Mouse (Mus musculus): ENCODE data around the gene Chrm3.

Chrm3 gene

DNA sequence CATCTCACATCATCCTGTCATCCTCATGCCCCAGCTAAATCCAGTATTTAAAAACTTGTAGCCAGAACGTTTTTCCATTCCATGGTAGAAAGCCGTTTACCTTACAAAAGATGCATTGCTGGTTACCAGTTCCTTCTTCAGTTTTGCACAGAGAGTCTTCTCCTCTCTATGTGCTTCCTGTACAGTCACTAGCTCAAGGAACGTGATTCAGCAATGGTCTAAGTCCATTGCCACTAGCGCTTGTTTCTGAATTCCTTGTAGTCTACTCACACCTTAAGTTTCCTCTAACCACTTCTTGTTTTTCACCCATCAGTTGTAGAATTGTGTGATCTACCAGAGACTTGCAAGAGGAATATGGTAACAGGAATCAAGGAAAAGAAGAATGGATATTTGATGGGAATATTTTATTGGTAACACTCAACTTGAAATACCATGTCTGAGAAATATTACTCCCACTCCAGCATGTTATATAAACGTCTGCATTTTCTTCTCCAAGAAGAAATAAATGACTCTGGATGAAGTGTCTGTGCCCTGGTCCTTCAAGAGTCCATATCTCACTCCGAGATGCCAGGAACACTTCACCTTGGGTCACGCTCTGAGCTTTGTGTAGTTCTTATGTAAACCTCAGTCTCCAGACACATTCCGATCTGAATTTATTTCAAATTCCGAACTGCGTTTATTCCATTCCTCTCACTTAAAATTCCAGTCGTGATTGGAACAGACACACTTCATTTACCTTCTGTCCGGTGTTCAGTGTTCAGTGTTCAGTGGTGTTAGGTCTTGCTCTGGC is 293.6 kb downstream of the Chrm3 start:
- DNase-seq, result no peak

DNA sequence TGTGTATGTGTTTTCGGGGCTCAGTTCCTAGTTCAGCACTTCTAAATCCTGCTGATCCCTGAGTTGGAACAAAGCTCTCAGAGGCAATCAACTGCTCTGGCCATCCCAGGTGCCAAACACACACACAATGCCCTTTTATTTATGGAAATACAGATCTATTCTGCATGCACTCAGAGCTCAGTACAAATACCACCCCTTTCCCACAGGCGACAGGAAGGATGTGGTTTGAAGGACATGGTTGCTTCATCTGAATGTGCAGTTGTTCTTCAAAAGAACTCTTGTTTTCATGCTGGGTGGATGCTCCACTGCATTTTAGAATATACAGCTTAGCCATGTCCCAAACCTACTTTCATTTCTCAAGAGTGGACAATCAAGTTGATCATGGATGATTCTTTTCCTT is 294.9 kb downstream of the Chrm3 start:
- no peak for DNase-seq

DNA sequence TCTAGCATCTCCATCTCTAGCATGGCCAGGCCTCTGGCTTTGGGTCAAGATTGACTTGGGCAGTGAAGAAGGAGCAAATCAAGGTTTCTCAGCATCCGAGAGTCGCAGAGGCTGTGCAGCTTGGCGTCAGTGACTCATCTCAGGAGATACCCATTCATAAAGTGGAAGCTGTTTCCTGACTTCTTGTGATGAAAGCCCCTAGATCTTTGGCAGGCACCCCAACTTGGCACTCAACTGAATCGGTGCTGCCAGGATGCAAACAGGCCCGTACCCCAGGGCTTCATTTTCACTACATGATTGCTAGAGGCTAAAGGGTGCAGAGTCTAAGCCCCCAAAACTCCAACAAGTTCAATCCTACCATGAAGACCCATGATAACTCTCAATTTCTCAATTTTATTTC is 298.0 kb downstream of the Chrm3 start:
- DNase-seq, result no peak

DNA sequence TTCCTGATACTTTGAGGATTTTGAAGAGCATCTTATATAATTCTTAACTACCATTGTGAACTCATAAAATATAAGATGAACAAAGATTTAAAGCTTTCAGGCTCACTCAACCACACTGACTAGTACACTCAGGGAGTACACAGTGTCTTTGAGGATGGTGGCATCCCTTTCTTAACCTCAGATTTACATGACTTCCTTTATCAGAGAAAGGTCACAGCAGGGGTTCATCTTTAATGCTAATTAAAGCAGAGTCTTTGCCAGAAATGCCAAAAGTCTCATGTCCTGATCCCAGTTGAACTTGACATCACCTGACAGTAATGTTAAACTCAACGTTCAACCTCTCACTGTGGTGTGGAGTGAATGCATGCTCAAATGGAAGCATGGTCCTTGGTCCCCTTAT is 301.7 kb downstream of the Chrm3 start:
- no peak for DNase-seq

DNA sequence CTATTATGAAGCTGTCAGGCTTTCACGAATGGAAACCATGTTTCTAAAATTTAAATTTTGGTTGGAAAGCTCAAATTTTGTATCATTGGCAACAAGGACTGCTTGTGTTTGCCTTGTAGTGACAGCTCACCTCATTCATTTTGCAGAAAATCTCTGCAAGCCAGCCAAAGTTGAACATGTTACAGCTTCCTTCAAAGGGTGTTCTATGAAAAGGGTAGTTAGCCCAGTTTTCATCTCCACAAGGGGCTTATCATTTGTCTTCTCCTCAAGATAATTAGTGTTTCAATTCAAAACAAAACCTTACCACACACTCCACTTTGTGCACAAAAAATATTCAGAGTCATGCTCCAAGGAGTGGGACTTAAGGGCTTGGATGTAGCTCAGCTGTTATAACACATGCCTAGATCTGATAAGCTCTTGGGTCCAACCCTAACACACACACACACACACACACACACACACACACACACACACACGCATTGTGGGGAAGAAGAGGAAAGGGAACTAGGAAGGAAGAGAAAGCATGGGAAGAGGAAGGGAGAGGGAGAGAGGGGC is 302.9 kb downstream of the Chrm3 start:
- DNase-seq, result no peak

DNA sequence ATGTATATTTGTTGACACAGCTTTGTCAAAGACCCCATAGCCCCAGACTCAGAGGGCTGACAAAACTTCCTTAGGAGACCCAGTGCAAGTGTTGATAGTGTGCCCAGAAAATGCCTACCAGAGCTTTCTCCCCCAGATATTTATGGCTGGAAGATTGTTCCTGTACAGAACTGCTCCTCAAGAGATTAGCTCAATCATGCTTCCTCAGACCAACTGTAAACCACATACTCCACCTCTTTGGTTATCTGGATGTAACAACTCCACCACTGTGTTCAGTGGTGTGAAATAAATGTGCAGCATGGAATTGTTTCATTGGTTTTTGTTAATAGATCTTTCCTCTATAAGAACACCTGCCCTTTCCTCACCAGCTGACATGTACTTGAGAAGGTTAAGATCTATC is 306.6 kb downstream of the Chrm3 start:
- no peak for DNase-seq

DNA sequence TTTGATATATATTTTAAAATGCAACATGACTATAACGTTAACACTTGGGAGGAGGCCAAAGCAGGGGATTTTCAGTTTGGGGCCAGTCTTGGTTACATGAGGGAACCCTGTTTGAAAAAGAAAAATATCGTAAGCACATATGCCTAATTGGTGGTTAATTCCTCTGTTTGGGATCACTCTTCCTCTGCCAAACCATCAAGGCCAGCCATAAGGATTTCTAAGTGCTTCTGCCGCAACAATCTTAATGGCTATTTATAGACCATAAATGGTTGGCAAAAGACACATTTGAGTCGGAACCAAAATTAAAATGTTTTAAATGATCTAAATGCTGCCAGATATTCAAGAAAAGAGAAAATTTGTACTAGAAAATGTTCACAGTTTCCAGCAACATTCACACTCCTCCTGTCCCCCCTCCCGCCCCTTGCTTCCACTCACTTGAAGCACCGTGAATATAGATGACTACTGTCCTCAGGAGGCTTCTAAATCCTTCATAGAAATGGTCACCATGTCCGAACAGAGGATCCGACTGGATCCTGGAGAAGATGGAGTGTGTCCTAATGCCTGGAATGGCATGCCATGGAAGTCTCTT is 307.3 kb downstream of the Chrm3 start:
- no peak for DNase-seq

DNA sequence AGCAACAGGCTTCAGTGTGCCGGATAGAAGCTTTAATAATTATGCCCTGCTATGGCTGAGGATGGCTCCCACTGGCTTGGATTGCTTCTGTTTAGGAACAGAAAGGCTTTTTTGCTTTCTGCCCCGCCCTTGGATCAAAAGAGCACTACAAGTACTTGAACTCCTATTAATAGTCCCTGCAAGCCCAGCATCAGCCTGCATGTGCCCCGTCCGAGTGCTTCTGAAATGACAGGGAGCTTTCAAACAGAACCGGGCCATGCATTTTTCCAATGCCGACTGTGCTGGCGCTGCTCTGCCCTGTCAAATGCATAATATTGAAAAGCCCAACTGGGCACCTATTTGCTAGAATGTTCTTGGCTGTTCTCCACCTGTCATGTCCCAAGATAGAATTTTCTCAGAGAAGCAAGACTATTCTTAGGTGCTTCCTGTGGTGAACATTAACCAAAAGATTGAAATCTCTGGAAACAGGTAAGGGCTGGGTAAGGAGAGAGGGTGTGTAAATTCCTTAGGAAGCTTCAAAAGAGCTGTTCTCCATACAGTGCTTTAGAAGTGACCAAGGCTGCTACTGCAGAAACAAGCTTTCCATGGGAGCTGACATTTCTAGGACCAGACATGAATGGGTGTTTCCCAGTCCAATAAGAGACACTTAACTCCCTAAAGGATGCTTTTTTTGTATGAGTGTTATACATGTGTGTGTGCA is 314.8 kb downstream of the Chrm3 start:
- DNase-seq, result peak in 1 of 2 experiments; percentile 6

DNA sequence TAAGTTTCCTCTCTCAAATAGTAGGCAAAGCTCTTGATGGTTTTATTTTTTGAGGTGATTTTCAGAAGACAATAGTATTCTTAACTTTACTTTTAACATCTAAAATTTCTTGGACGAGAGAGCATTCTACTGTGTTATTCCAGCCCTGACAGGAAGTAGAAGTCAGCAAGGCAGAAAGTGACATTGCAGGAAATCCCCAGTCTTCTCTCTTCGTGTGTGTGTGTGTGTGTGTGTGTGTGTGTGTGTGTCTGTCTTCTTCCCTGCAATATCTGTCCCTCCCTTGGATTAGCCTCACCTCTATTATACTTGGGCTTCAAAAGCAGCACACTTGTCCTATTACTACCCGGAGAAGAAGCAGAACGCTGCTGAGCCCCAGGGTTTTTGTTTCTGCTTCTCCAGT is 316.6 kb downstream of the Chrm3 start:
- DNase-seq, result no peak

DNA sequence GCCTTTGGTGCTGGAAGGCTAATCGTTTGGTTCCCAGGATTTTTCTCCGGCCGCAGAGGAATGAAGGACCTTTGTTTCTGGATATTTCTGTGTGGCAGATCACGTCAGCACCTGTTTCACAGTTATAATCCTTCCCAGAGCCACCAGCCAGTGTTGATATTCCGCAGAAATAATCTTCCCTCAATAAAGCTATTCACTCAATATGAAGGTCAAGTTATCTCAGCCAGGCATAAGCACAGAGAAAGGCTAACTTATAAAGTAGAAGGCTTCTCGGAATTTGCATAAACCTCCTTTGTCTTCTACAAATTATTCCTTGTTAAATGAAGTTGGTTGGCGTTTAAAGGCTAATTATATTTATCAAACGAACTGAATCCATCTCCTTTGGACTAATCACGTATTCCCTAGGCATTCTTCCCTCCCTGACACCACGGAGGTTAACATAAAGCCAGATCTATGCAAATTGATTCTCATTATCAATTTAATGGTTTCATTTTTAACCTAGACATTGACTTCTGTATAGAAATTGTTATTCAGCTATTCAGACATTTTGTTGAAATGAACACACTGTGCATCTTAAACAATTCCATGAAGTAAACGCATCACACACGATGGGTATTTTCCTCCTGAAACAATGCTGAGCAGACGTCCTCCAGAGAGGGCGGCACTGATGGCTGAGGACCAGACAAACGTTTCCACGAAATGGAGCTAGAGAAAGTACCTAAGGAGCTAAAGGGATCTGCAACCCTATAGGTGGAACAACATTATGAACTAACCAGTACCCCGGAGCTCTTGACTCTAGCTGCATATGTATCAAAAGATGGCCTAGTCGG is 326.9 kb downstream of the Chrm3 start:
- DNase-seq, result no peak

DNA sequence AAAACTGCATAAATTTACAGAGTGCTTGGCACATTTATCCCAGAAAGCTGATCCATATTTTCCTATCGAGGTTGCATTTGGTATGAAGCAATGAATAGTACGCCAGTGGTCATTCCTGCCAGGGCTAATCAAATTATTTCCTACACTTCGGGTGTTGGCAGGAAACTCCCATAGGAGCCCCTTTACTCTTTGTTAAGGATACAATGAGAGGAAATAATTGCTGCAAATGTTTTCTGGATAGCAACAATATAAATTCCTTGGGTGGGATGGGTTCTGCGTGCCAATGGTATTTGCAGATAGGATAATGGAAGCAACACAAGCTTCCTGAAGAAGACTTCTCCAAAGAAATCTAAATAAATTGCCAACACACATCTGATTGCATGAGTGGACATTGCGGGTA is 329.1 kb downstream of the Chrm3 start:
- no peak for DNase-seq

DNA sequence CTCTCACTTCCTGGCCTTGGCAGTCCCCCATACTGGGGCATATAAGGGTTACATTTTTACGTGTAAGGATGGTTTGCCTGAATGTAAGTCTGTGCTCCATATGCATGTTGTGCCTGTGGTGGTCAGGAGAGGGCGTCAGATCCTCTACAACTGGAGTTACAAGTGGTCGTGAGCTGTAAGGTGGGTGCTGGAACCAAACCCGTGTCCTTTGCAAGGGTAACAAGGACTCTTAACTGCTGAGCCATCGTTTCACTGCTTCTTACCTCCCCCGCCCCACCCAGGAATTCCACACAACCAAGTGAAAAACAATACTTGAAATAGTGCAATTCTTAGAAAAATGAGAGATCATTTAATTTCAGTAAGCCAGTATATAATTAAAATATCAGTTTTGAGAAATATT is 330.7 kb downstream of the Chrm3 start:
- DNase-seq, result no peak

DNA sequence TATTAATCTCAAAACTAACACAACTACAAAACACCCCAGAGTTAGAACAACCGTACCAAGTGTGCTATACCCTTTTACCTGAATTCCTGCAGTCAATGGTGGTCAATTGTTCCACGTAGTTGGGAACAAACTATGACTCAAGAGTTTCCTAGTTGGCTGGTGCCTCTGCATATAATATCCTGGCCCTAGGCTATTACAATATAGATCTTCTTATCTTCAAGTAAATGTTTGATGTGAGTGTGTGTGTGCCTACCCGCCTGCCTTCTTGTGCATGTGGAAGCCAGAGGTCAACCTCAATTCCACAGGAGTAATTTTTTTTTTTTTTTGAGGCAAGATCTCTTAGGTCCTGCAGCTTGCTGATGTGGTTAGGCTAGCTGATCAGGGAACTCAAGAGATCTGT is 335.5 kb downstream of the Chrm3 start:
- DNase-seq, result no peak

DNA sequence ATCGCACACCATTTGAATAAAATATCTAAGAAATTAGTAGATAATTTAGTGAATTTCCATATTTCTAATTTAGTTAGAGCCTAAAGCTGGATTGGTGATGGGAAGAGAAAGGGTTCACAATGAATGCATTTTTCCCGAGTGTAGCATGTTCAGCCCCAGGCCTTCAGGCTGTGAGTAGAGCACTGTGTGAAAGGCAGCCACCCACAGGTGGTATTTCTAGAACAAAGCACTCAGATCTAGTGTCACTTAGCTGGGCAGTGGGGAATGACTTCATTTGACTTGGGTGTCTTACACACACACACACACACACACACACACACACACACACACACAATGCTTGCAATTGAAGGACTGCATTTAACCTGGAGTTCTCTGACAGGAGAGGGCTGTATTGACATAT is 337.5 kb downstream of the Chrm3 start:
- DNase-seq, result no peak

DNA sequence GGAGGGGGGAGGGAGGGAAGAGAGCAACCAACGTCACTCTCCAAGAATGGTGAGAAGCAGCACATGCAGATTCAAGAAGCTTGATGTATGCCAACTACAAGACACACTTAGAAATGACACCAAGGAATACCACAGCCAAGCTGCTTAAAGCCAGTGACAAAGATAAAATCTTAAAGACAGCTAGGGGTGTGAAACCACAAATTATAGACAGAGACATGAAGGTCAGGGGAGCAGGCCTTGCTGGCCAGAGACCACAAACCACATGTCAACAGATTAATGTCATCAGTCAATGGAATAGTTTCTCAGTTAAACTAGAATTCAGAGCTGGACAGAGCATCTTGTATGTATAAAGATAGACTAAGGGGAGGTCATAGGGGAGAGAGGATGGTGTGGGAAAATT is 341.4 kb downstream of the Chrm3 start:
- DNase-seq, result no peak

DNA sequence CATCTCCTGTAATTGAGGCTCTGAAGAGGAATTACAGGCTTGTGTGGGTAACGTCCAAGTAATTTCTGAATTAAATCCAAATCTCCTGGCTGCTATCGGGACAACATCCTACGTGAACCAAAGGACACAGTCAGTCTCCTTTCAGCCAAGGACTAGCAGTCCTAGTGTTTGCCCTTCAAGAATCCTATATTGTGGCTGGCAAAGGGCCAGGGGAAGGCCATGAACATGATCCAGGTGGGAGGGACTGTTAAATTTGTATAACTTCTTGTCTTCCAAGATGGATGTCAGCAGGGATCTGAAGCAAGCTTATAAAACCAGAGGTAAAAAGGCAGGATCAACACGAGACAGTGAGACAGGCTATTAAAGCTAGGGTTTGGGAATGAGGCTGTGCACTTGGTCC is 357.7 kb downstream of the Chrm3 start:
- peak in 1 of 2 experiments; percentile 4 for DNase-seq

DNA sequence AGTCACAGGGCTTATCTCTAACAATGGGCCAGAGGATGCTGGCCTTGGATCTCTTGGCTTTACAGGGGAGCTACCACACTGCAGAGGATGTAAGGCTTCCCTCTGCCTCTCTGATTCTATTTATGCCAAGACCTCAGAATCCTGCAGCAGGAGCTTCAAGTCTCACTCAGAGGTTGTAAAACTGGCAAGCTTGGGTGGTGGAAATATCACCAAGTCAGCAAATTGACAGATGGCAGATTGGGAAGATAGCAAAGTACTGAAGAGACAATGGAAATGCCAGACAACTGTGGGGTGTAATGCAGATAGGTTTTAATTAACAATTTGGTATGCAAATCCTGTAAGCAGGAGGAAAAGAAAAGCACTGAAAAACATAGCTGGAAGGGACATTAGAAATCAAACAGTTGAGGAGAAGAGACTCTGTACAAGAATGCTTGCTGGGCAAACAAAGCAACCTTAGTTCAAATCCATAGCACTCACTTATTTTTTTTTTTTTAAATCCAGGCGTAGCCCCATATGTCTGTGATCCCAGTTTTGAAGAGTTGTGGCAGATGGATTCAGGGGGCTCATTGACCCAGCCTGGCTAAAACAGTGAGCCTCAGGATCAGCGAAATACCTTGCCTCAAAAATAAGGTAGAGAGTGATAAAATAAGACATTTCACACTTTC is 362.9 kb downstream of the Chrm3 start:
- no peak for DNase-seq

DNA sequence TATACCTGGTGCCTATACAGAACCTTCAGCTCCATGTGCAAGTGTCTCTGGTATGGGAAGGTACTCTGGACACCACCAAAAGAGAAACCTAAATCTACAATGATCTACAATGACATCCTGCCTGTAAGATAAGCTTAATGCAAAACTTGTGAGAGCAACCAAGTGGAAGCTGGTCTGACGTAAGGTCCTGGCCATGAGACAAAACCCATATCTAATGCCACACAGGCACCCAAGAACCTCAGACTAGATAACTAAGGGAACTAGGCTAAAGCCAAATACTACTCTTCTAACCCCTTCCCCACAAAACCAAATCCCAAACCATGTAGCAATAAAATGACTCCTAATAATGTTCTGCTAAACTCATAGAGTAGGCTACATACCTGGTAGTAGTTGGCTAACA is 364.8 kb downstream of the Chrm3 start:
- no peak for DNase-seq

DNA sequence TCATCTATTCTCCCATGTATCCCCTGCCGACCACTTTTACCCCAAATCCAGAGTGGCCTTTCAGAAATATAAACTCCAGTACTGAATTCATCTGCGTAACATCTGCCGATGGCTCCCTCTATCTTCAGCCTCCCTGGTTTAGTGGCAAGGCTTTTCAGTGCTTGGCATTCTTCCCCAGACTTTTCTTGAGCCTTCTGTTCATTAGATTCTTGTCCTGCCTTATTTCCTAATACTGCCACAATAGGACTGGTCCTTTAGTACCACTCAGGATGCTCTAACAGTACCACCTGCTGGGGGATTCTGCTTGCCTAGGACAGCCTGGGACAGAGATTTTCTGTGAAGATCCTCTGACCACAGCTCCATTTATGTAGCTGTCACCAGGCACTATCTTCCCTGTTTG is 367.1 kb downstream of the Chrm3 start:
- DNase-seq, result no peak

DNA sequence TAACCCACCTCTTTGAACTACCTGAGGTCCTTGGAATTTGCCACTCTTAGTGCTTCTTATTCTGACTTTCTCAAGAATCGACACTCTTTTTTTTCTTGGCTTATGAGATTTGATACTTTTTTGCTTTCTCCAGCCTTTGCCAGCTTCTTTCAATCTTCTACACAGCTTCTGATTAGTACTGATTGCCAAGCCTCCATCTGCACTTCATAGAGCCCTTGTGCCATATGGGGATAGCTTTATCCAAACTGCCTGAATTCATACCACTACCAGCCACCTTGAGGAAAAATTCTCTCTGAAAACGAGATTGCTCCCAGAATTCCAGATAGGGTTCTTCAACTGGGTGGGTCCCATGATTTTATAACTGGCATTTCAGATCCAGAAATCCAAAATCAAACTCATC is 368.0 kb downstream of the Chrm3 start:
- DNase-seq, result no peak

DNA sequence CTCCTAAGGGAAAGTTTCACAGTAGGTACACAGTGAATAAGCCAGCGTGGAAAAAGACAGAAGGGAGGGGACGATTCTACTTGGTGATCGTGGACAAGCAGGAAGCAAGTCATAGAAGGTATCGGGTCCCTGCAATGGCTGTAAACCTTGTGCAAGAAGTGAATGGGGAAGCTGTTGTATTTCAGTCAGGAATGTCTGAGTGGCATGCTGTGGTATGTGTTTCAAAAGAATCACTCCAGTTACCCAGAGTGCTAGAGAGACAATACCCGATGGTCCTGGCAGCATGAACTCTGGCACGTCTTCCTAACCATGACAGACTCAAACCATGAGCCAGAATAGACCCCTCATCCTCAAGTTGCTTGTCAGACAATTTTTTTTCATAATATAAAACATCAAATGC is 375.0 kb downstream of the Chrm3 start:
- DNase-seq, result no peak

DNA sequence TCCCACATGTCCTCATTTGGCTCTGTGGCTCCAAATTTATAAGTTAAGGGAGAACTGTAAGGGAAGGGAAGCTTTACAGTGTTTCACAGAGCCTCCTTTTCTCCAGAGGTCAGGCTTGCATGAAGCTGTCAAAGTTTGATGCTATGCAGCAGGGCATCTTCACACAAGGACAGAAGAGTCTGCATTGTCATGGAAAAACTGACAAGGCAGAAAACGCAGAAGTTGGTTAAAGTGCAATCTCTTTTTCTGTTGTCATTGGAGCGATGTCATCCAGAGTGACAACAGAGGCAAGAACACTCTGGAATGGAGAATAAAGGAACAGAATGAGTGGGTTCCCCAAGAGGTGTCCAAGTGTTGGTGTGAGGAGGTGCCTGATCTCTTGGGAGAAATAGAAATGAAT is 377.4 kb downstream of the Chrm3 start:
- DNase-seq, result no peak

DNA sequence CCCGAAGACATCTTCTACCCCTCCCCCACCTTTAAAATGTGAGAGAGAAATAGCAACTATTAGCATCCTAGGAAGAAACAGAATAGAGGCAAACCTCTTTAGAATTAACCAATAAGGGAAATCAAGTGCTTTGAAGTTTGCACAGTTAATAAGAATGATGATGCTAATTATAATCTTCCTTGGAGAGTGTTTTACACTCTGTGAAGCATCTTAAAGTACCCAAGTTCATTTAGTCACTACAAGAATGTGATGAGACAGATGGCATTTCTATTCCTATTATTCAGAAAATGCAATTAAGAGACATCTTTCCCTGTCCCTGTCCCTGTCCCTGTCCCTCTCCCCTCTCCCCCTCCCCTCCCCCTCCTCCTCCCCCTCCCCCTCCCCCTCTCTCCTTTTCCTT is 382.9 kb downstream of the Chrm3 start:
- no peak for DNase-seq

All from cerebellum, postnatal 36 days (tissue).